7 mouse cellular contexts compared by ENCODE assay signal in genomic region chr12:72084261-72085023, GRCm38 (mm10). TPM values are rescaled to one million over a fixed set of nuclear protein-coding genes. Genes with fewer than 3 reads are reported as not detected.
DNase-seq lines count a peak whose midpoint lies in the region; ATAC-seq lines count a peak whose summit lies in the region.

No protein-coding gene starts in this region.

- no peaks in the 10 kb centered on the region for H3K9me3 ChIP-seq in midbrain, embryonic 14.5 days (ENCODE audit: control insufficient read depth, low read length)

- no peaks in the 10 kb centered on the region for H3K27me3 ChIP-seq in midbrain, embryonic 14.5 days (ENCODE audit: control insufficient read depth, insufficient read depth, low read length)

- H3K27ac ChIP-seq in midbrain, embryonic 14.5 days (replicated peaks; ENCODE audit: low read depth, low read length), result peak overlapping the region; percentile 98

- 3% methylated on average over 46 of the region's 46 CpGs for WGBS in midbrain, embryonic 14.5 days

- peak overlapping the region; percentile 87 for H3K4me2 ChIP-seq in midbrain, embryonic 14.5 days (ENCODE audit: low read length)

- peak overlapping the region; percentile 92 for H3K9ac ChIP-seq in midbrain, embryonic 14.5 days (replicated peaks; ENCODE audit: low read length)

- peak; percentile 57 for DNase-seq in right cerebral cortex, postnatal 4 days
- no peak for DNase-seq in right cerebral cortex, adult 18-20 months
- DNase-seq in brain, adult 2 months (ENCODE audit: low read depth, low spot score), result peak; percentile 44
- DNase-seq in heart, postnatal 25 days (ENCODE audit: low spot score), result peak; percentile 31
- DNase-seq in kidney, postnatal 4 days, result peak; percentile 77 to 88
- peak; percentile 65 for DNase-seq in midbrain, embryonic 14.5 days
- DNase-seq in thymus, postnatal 4 days, result no peak

- peak overlapping the region; percentile 78 for H3K4me3 ChIP-seq in midbrain, embryonic 14.5 days (replicated peaks; ENCODE audit: low read depth, low read length)

- intact Hi-C loops in heart, postnatal 25 days (cut with DNase I), result loop anchor here (10.0 kb wide), 2 partner anchors 450 to 680 kb away; partner anchors contain the start of gene Pcnx4

- H3K4me1 ChIP-seq in midbrain, embryonic 14.5 days (ENCODE audit: control insufficient read depth, insufficient read depth, low read length), result peaks cover 29% of the 10 kb centered on the region

- no peaks in the 10 kb centered on the region for H3K36me3 ChIP-seq in midbrain, embryonic 14.5 days (ENCODE audit: control insufficient read depth, insufficient read depth, low read length)

- peak; percentile 5 for ATAC-seq in midbrain, embryonic 14.5 days (ENCODE audit: low FRiP score, low TSS enrichment)

RNA-seq across cellular contexts. Expression of gene L3hypdh, which starts 0.8 kb away (rescaled TPM):
- total RNA-seq in heart, postnatal 25 days (2021), result 1 to 10 TPM; 5.7 to 6.7 TPM
- 11.7 and 12.8 TPM in 2 replicates for polyA plus RNA-seq in midbrain, embryonic 14.5 days (2014; fragmentation: Nextera tagmentation; extraction: Ambion mirVana)

RNA-seq across cellular contexts. Expression of gene Jkamp, which starts 0.9 kb away (rescaled TPM):
- total RNA-seq in heart, postnatal 25 days (2021), result 10 to 100 TPM; 21.1 to 21.3 TPM
- polyA plus RNA-seq in midbrain, embryonic 14.5 days (2014; fragmentation: Nextera tagmentation; extraction: Ambion mirVana), result 89.9 and 115 TPM in 2 replicates

RNA-seq across cellular contexts. Expression of gene Gpr135, which starts 13.5 kb away (rescaled TPM):
- under 1 TPM; 0.25 to 0.42 TPM for total RNA-seq in heart, postnatal 25 days (2021)
- 4.6 and 7.4 TPM in 2 replicates for polyA plus RNA-seq in midbrain, embryonic 14.5 days (2014; fragmentation: Nextera tagmentation; extraction: Ambion mirVana)

Comparison
In these comparisons a context has a peak if more than half of its experiments do, and no peak if none do; other contexts are left out.
1. DNase-seq: peak in right cerebral cortex, postnatal 4 days (single experiment), brain, adult 2 months (single experiment), heart, postnatal 25 days (single experiment), kidney, postnatal 4 days (2 of 2) and midbrain, embryonic 14.5 days (single experiment); none in right cerebral cortex, adult 18-20 months (single experiment) and thymus, postnatal 4 days (single experiment).